Mouse (Mus musculus): ENCODE measurements around the gene Gpx4. TPM values are rescaled to one million over a fixed set of nuclear protein-coding genes. Genes with fewer than 3 reads are reported as not detected.

The Gpx4 gene
- polyA plus RNA-seq, 1 experiment = 1,603 TPM

- no peak for TF ChIP-seq GATA1 (IDR thresholded peaks at IDR 0.05; ENCODE audit: low read length)
Observed at GRCm38 (mm10) chr10:80032799-80033480, 14.0 kb upstream of the Gpx4 start.

- no peak for TF ChIP-seq GATA1 (IDR thresholded peaks at IDR 0.05; ENCODE audit: low read length)
Observed at GRCm38 (mm10) chr10:80033511-80034391, 13.2 kb upstream of the Gpx4 start.

- no peak for TF ChIP-seq GATA1 (IDR thresholded peaks at IDR 0.05; ENCODE audit: low read length)
Observed at GRCm38 (mm10) chr10:80035148-80035547, 11.8 kb upstream of the Gpx4 start.

GRCm38 (mm10) chr10:80035686-80036085 is 11.3 kb upstream of the Gpx4 start:
- no peak for TF ChIP-seq GATA1 (IDR thresholded peaks at IDR 0.05; ENCODE audit: low read length)

- TF ChIP-seq GATA1 (IDR thresholded peaks at IDR 0.05; ENCODE audit: low read length) = no peak
Observed at GRCm38 (mm10) chr10:80036832-80037231, 10.1 kb upstream of the Gpx4 start.

GRCm38 (mm10) chr10:80039559-80039979 is 7.4 kb upstream of the Gpx4 start, which contains the start of gene Polr2e:
Gene Polr2e (minus strand): TSS chr10:80039795.
- TF ChIP-seq GATA1 (IDR thresholded peaks at IDR 0.05; ENCODE audit: low read length) = no peak

- TF ChIP-seq GATA1 (IDR thresholded peaks at IDR 0.05; ENCODE audit: low read length) = no peak
Observed at GRCm38 (mm10) chr10:80044087-80044486, 2.9 kb upstream of the Gpx4 start.

- no peak for TF ChIP-seq GATA1 (IDR thresholded peaks at IDR 0.05; ENCODE audit: low read length)
Observed at GRCm38 (mm10) chr10:80045766-80046165, 1.2 kb upstream of the Gpx4 start.

GRCm38 (mm10) chr10:80048396-80048795 is 1.4 kb downstream of the Gpx4 start:
- no peak for TF ChIP-seq GATA1 (IDR thresholded peaks at IDR 0.05; ENCODE audit: low read length)

- no peak for TF ChIP-seq GATA1 (IDR thresholded peaks at IDR 0.05; ENCODE audit: low read length)
Observed at GRCm38 (mm10) chr10:80048834-80049233, 1.9 kb downstream of the Gpx4 start.

- no peak for TF ChIP-seq GATA1 (IDR thresholded peaks at IDR 0.05; ENCODE audit: low read length)
Observed at GRCm38 (mm10) chr10:80050244-80050643, 3.3 kb downstream of the Gpx4 start.

- no peak for TF ChIP-seq GATA1 (IDR thresholded peaks at IDR 0.05; ENCODE audit: low read length)
Observed at GRCm38 (mm10) chr10:80050885-80051617, 4.1 kb downstream of the Gpx4 start.

- TF ChIP-seq GATA1 (IDR thresholded peaks at IDR 0.05; ENCODE audit: low read length) = no peak
Observed at GRCm38 (mm10) chr10:80051618-80052373, 4.8 kb downstream of the Gpx4 start.

- TF ChIP-seq GATA1 (IDR thresholded peaks at IDR 0.05; ENCODE audit: low read length) = no peak
Observed at GRCm38 (mm10) chr10:80052374-80052764, 5.4 kb downstream of the Gpx4 start.

GRCm38 (mm10) chr10:80053259-80053780 is 6.4 kb downstream of the Gpx4 start:
- TF ChIP-seq GATA1 (IDR thresholded peaks at IDR 0.05; ENCODE audit: low read length) = no peak

Measured in G1E-ER4 (cell line).